Mouse (Mus musculus) urinary bladder, postnatal 10 days (tissue): ENCODE results near the gene Supt4a.

Experiments
- DNase-seq: peaks from one replicate; pipeline ENCODE4 v3.0.0; 2022; ENCODE audit warnings: low spot score

The Supt4a gene

GRCm38 (mm10) chr11:87725964-87726562 is 11.3 kb upstream of the Supt4a start:
- DNase-seq: no peak

- DNase-seq: no peak
Observed at GRCm38 (mm10) chr11:87727021-87727420, 10.3 kb upstream of the Supt4a start.

- no peak for DNase-seq
Observed at GRCm38 (mm10) chr11:87727471-87727870, 9.9 kb upstream of the Supt4a start.

- DNase-seq: no peak
Observed at GRCm38 (mm10) chr11:87728850-87729592, 8.3 kb upstream of the Supt4a start.

- DNase-seq: no peak
Observed at GRCm38 (mm10) chr11:87729593-87730185, 7.7 kb upstream of the Supt4a start.

- DNase-seq: no peak
Observed at GRCm38 (mm10) chr11:87730652-87731310, 6.6 kb upstream of the Supt4a start.

- DNase-seq: no peak
Observed at GRCm38 (mm10) chr11:87734346-87734745, 3.0 kb upstream of the Supt4a start.

- DNase-seq: no peak
Observed at GRCm38 (mm10) chr11:87735691-87736090, 1.7 kb upstream of the Supt4a start.

- no peak for DNase-seq
Observed at GRCm38 (mm10) chr11:87736647-87737134, 661 bp upstream of the Supt4a start.

GRCm38 (mm10) chr11:87743691-87744090 is 6.3 kb downstream of the Supt4a start:
- no peak for DNase-seq

GRCm38 (mm10) chr11:87744964-87745363 is 7.6 kb downstream of the Supt4a start:
- no peak for DNase-seq

GRCm38 (mm10) chr11:87745632-87746555 is 8.5 kb downstream of the Supt4a start:
- DNase-seq: no peak

GRCm38 (mm10) chr11:87747312-87747711 is 10.0 kb downstream of the Supt4a start:
- DNase-seq: no peak

GRCm38 (mm10) chr11:87747716-87748115 is 10.4 kb downstream of the Supt4a start:
- no peak for DNase-seq

GRCm38 (mm10) chr11:87748132-87749119 is 11.1 kb downstream of the Supt4a start:
- DNase-seq: no peak

GRCm38 (mm10) chr11:87749192-87750042 is 12.1 kb downstream of the Supt4a start:
- DNase-seq: no peak

GRCm38 (mm10) chr11:87750043-87750421 is 12.7 kb downstream of the Supt4a start:
- no peak for DNase-seq

- DNase-seq: no peak
Observed at GRCm38 (mm10) chr11:87750521-87750920, 13.2 kb downstream of the Supt4a start.

- no peak for DNase-seq
Observed at GRCm38 (mm10) chr11:87751031-87751430, 13.7 kb downstream of the Supt4a start.
